Mouse (Mus musculus) megakaryocyte, adult 5-6 weeks (primary cell): ENCODE measurements around the gene Fam124a. TPM values are rescaled to one million over a fixed set of nuclear protein-coding genes. Genes with fewer than 3 reads are reported as not detected.

Experiments used
- ATAC-seq: 2 replicates; pipeline ENCODE4 v1.8.0; 2016; ENCODE audit warnings: mild to moderate bottlenecking, inconsistent platforms; ENCODE audit not compliant: poor library complexity, severe bottlenecking
- total RNA-seq, 2 experiments: library from RNA; stranded (forward) in 1 of 2; stranded (reverse) in 1 of 2; fragments of 153-499, 151-499 nt in 1 of 2; fragments of 221-1000, 200-1000 nt in 1 of 2; gene quantifications; 2 replicates each; pipeline versions ENCODE4 v1.2.3 to v1.2.4; 2015 to 2017

The Fam124a gene
- total RNA-seq, 2 experiments from 2014 or later: not detected

GRCm38 (mm10) chr14:62655996-62656395 lies 100.5 kb downstream of the Fam124a start:
- ATAC-seq: no peak

DNA sequence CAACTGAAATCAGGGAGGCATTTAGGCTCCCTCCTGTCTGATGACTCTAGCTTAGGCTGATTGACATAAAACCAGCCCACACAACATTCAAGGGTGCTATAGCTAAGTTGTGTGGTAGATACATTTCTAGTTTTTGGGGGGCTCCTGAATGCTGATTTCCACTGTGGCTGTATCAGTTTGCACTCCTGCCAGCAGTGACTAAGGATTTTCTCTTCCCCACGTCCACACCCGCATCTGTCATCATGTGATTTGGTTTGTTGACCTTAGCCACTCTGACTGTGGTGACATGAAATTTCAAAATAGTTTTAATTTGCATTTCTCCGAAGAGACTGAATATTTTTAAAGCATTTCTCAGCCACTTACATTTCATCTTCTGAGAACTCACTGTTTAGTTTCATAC lies 101.9 kb downstream of the Fam124a start:
- ATAC-seq: peak; percentile 74

Other genes starting within 250 kb of the Fam124a start
- gene Gucy1b2, start 99.4 kb upstream of the Fam124a start, total RNA-seq (2015): not detected in 2 replicates
- gene Gucy1b2, start 99.4 kb upstream of the Fam124a start, total RNA-seq (2017): not detected in 2 replicates
- not detected in 2 replicates for gene Gm4131, start 11.2 kb downstream of the Fam124a start, total RNA-seq (2015)
- gene Gm4131, start 11.2 kb downstream of the Fam124a start, total RNA-seq (2017): not detected in 2 replicates
- gene Serpine3, start 107.9 kb downstream of the Fam124a start, total RNA-seq (2015): not detected in 2 replicates
- not detected in 2 replicates for gene Serpine3, start 107.9 kb downstream of the Fam124a start, total RNA-seq (2017)
- 37.5 and 53.5 TPM in 2 replicates for gene Ints6, start 205.4 kb downstream of the Fam124a start, total RNA-seq (2015)
- 44.8 and 52.9 TPM in 2 replicates for gene Ints6, start 205.4 kb downstream of the Fam124a start, total RNA-seq (2017)